Mouse (Mus musculus) forebrain, embryonic 16.5 days (tissue): ENCODE data around the gene Kdm2b. TPM values are rescaled to one million over a fixed set of nuclear protein-coding genes. Genes with fewer than 3 reads are reported as not detected.

ENCODE experiments used
- ATAC-seq: fragments of 200-750 bp; cut with Nextera tagmentation; 2 replicates; pipeline ENCODE4 v1.8.0; 2017; ENCODE audit warnings: mild to moderate bottlenecking, moderate library complexity
- H3K27ac ChIP-seq: fragments of 300-500 bp; sonication (generic); 2 replicates; pipeline ENCODE4 v1.5.1; 2014; ENCODE audit warnings: low read length, control low read depth
- H3K27me3 ChIP-seq: fragments of 300-500 bp; sonication (generic); replicated peaks from 2 replicates; pipeline ENCODE4 v1.6.1; 2014; ENCODE audit warnings: low read length; ENCODE audit not compliant: control insufficient read depth, insufficient read depth
- H3K36me3 ChIP-seq: fragments of 300-500 bp; sonication (generic); 2 replicates; pipeline ENCODE4 v1.6.1; 2014; ENCODE audit not compliant: control insufficient read depth, insufficient read depth
- H3K4me1 ChIP-seq: fragments of 300-500 bp; sonication (generic); replicated peaks from 2 replicates; pipeline ENCODE4 v1.6.1; 2014; ENCODE audit warnings: low read length; ENCODE audit not compliant: control insufficient read depth, insufficient read depth
- H3K4me2 ChIP-seq: fragments of 300-500 bp; sonication (generic); 2 replicates; pipeline ENCODE4 v1.6.1; 2014; ENCODE audit warnings: mild to moderate bottlenecking, low read length, control low read depth
- H3K4me3 ChIP-seq: fragments of 300-500 bp; sonication (generic); replicated peaks from 2 replicates; pipeline ENCODE4 v1.5.1; 2014; ENCODE audit warnings: mild to moderate bottlenecking, low read length, control low read depth
- H3K9ac ChIP-seq: fragments of 300-500 bp; sonication (generic); replicated peaks from 2 replicates; pipeline ENCODE4 v1.6.1; 2014; ENCODE audit warnings: low read depth, low read length, control low read depth
- H3K9me3 ChIP-seq: fragments of 300-500 bp; sonication (generic); 2 replicates; pipeline ENCODE4 v1.6.1; 2016; ENCODE audit warnings: low read length; ENCODE audit not compliant: control insufficient read depth
- WGBS: fragments of 180-500 bp; shearing (Covaris S2); extraction: QIAGEN DNeasy Blood & Tissue Kit; methylation state at CpG from one replicate; pipeline ENCODE4 v1.1.7; 2014; 5-methylcytosine and 5-hydroxymethylcytosine counted together
- polyA plus RNA-seq: library from polyadenylated mRNA; unstranded; fragments of >200 nt; fragmentation: Nextera tagmentation; extraction: Ambion mirVana; gene quantifications from 2 replicates; pipeline ENCODE4 v1.2.1, GENCODE M21; 2015

The Kdm2b gene
- polyA plus RNA-seq, 1 experiment from 2014 or later = 157 TPM

DNA sequence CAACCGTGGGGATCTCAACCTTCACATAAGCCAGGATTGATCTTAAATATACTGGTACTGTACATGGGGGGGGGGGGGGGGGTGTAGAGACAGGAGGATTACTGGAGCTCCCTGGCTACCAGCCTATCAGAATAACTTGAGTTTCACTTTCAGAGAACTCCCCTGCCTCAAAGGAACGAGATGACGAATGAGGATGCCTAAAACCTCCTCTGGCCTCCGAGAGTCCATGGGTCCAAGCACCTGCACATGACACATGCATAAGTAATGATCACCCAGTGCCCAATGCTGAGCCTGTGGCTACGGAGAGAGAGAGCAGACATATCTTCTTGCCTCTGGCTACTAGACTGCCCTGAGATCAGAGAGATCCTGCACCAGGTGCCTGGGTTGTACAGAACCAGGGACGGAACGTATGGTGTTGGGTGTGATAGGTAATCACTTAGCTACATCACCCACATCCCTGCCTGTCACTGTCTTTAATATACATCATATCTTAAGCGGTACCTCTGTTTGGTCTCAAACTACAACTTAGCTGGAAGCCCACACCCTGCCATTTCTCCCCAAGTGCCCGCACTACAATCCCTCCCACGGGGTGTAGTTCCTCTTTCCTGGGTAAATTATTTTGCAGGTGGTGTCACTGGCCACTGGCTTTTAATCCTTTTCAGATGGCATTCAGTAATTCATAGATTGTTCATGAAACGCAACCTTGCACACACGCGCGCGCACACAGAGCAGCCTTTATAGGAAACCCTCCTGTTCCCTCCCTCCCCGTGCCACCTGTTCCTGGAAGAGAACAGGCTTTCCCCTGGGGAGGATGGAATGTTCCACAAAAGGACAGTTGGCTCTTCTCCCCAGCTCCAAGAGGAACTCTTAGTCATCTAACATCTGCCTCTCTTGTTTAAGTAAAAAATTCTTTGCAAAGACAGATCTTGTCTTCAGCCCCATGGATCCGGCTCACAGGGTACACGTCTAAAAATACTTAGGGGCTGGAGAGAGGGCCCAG, 7.9 kb upstream of the Kdm2b start:
- ATAC-seq = no peak
- WGBS = 88% methylated on average over 18 of the region's 18 CpGs
- H3K4me1 ChIP-seq = peaks cover 4% of the 10 kb centered on the region
- no peaks in the 10 kb centered on the region for H3K27me3 ChIP-seq
- H3K4me3 ChIP-seq = no peak overlapping the region
- H3K9me3 ChIP-seq = no peaks in the 10 kb centered on the region
- H3K27ac ChIP-seq = no peak overlapping the region
- H3K4me2 ChIP-seq = no peak overlapping the region
- no peak overlapping the region for H3K9ac ChIP-seq
- H3K36me3 ChIP-seq = no peaks in the 10 kb centered on the region

DNA sequence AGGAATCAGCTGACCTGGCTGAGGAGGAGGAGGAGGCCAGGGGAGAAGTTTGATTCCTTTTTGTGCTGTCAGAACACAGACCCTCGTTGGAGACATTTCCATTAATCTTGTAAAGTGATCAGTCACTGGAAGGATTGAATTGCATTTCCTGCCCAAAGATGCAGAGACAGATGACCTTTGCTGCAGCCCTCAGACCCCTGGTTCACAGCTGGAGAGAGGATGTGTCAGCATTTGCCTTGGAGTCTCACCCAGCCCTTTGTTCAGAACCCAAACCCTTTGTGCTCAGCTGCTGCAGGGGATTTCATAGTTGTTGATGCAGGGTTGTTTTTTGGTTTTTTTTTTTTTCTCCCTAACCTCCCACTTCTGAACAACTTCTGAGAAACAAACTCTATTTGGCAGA, 5.3 kb upstream of the Kdm2b start:
- H3K4me1 ChIP-seq = peaks cover 23% of the 10 kb centered on the region
- H3K4me3 ChIP-seq = no peak overlapping the region
- no peak overlapping the region for H3K9ac ChIP-seq
- no peak for ATAC-seq
- no peaks in the 10 kb centered on the region for H3K9me3 ChIP-seq
- 3% methylated on average over 1 of the region's 1 CpGs for WGBS
- H3K4me2 ChIP-seq = no peak overlapping the region
- H3K27ac ChIP-seq = no peak overlapping the region
- no peaks in the 10 kb centered on the region for H3K36me3 ChIP-seq
- H3K27me3 ChIP-seq = no peaks in the 10 kb centered on the region

DNA sequence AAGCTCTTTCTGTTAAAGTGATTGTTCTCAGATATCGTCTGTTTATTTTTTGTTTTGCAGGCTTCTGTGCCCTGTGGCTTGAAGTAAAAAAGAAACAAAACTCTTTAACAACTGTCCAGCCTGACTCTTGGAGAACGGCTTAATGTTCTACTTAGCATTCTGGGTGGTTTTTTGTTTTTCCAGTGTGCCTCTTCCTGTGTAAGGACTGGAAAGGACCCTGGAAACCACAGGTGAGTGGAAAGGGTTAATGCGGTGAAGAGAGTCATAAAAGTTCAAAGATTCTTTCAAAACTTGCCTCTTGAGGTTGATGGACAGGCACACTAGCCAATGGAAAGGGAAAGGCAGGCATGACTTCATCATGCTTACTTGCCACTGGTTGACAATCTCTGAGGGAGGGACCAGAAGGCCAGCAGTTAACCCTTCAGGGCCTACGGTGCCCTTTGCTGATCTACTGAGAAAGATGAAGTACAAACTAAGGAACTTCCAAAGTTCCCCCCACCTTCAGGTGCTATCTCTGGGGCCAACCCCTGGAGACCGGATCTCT, 4.8 kb upstream of the Kdm2b start:
- H3K4me2 ChIP-seq = peak overlapping the region; percentile 12; the same call in 1 of the 2 replicates
- no peak overlapping the region for H3K9ac ChIP-seq
- no peaks in the 10 kb centered on the region for H3K36me3 ChIP-seq
- no peaks in the 10 kb centered on the region for H3K27me3 ChIP-seq
- no peak overlapping the region for H3K27ac ChIP-seq
- H3K4me1 ChIP-seq = peaks cover 28% of the 10 kb centered on the region
- no peak overlapping the region for H3K4me3 ChIP-seq
- WGBS = 9% methylated on average over 5 of the region's 5 CpGs
- H3K9me3 ChIP-seq = no peaks in the 10 kb centered on the region
- ATAC-seq = peak; percentile 78; the same call in 1 of the 2 replicates

DNA sequence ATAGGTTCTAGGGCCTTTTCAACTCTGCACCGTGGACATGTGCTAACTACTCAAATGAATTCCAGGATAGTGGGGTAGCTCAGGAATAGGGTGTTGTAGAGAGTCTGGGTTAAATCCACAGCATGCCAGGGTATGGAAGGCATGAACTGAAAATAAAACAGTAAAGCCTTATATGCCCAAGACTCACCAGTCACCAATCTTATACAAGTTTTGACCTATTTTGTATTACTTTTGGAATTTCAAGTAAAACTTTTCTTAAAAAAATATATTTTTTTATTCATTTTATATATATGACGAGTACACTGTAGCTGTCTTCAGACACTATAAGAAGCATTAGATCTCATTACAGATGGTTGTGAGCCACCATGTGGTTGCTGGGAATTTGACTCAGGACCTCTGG, 4.2 kb upstream of the Kdm2b start:
- Histone ChIP-seq H3K27me3 (no peaks in the 10 kb centered on the region), H3K4me1 (peaks cover 29% of the 10 kb centered on the region), H3K4me3 (no peak overlapping the region), H3K36me3 (no peaks in the 10 kb centered on the region), H3K9ac (no peak overlapping the region), H3K27ac (no peak overlapping the region), H3K4me2 (no peak overlapping the region), H3K9me3 (no peaks in the 10 kb centered on the region)
- WGBS = 62% methylated on average over 2 of the region's 2 CpGs
- ATAC-seq = no peak

DNA sequence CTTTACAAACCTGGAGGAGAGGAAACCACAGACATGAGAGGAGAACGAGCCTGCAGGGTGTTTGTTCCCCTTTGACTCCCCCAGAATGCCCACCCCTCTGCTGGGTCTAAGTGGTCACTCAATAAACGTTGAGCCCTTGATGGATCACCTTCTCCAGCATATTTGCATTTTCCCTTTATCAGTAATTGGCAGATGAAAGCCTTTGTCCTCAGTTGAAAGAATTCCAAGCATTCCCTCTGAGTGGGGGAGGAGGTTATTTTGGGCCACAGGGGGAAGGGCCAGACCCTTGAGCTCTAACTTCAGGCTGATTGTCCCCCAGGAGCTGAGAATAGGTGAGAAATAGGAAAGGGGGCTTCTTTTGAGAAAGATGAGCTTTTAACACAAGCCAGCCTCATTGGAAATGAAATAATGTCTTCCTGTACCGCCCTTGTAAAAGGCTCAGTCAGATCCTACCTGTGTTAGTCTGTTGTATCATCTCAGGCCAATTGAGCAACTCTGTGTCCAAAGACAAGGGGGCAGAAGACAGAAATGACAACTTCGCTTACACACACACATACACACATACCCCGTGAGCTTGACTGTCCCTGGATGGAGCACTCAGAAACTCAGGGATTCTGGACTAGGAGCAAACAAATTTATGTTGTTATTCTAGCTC, 1.9 kb upstream of the Kdm2b start:
- H3K4me3 ChIP-seq = peak overlapping the region; percentile 72
- peaks cover 43% of the 10 kb centered on the region for H3K4me1 ChIP-seq
- peak overlapping the region; percentile 64 for H3K27ac ChIP-seq
- WGBS = 35% methylated on average over 5 of the region's 5 CpGs
- peak overlapping the region; percentile 95 for H3K4me2 ChIP-seq
- no peak for ATAC-seq
- H3K36me3 ChIP-seq = no peaks in the 10 kb centered on the region
- no peaks in the 10 kb centered on the region for H3K27me3 ChIP-seq
- peak overlapping the region; percentile 82 for H3K9ac ChIP-seq
- no peaks in the 10 kb centered on the region for H3K9me3 ChIP-seq

DNA sequence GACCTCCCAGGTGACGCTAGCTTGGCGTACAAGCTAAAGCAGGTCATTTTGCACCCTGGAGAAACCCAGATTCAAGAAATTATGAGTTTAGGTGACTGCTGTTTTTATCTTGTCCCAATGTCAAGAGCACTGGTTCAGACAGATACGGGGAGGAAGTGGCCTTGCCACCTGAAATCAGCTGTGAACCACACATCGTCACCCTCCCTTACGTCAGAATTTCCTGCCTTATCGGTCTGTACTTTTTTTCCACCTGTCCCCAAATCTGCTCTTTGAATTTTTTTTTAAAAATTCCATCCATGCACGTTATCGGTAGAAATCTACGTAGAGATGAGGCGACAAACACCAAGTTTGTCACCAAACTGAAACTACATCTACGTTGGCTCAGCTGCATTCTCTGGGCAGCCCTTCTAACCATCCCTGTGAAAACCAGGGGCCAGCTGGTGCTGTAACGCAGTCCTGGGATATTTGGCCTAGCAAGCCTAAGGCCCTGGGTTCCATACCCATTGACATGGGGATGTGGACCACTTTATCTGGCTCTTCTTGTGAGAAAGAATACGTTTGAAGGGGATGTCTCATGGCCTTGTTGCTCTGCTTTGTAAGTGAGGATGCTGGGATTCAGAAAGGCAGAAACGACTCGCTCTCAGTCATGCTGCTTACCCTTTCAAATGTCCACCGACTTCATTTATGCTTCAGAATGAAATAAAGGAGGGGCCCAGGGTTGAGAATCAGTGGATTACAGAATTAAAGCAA, 963 bp upstream of the Kdm2b start:
- ATAC-seq = no peak
- Histone ChIP-seq H3K36me3 (no peaks in the 10 kb centered on the region), H3K4me1 (peaks cover 52% of the 10 kb centered on the region), H3K4me2 (peak overlapping the region; percentile 95), H3K27me3 (no peaks in the 10 kb centered on the region), H3K4me3 (peak overlapping the region; percentile 72), H3K27ac (peak overlapping the region; percentile 96), H3K9me3 (no peaks in the 10 kb centered on the region), H3K9ac (peak overlapping the region; percentile 82)
- WGBS = 14% methylated on average over 16 of the region's 16 CpGs

DNA sequence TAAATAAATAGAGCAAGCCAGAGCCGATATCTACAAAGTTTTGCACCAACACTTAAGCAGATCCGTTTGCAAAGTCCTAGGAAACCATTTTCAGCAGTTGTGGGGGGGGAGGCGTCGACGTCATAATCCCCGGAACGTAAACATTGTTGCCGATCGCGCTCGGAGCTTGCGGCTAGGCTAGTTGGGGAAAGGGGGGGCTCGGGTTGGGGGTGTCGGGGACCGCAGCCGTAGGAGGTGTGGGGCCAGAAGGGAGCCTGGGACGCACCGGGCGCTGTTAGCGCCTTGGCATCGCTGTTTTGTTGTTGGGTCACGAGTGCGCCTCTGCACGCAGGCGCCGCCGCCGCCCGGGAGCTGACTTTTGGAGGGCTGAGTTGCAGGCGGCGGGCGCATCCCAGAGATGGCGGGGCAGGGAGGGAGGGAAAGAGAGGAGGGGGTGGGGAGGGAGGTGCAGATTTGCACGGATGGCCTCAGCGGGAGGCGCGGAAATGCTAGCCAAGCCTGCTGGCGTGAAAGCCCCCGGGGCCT, 560 bp downstream of the Kdm2b start:
- no peaks in the 10 kb centered on the region for H3K27me3 ChIP-seq
- peak; percentile 77 for ATAC-seq
- peak overlapping the region; percentile 82 for H3K9ac ChIP-seq
- peak overlapping the region; percentile 95 for H3K4me2 ChIP-seq
- H3K4me1 ChIP-seq = peaks cover 64% of the 10 kb centered on the region
- no peaks in the 10 kb centered on the region for H3K36me3 ChIP-seq
- H3K9me3 ChIP-seq = no peaks in the 10 kb centered on the region
- H3K4me3 ChIP-seq = peak overlapping the region; percentile 72
- peak overlapping the region; percentile 96 for H3K27ac ChIP-seq
- 0% methylated on average over 34 of the region's 39 CpGs for WGBS

DNA sequence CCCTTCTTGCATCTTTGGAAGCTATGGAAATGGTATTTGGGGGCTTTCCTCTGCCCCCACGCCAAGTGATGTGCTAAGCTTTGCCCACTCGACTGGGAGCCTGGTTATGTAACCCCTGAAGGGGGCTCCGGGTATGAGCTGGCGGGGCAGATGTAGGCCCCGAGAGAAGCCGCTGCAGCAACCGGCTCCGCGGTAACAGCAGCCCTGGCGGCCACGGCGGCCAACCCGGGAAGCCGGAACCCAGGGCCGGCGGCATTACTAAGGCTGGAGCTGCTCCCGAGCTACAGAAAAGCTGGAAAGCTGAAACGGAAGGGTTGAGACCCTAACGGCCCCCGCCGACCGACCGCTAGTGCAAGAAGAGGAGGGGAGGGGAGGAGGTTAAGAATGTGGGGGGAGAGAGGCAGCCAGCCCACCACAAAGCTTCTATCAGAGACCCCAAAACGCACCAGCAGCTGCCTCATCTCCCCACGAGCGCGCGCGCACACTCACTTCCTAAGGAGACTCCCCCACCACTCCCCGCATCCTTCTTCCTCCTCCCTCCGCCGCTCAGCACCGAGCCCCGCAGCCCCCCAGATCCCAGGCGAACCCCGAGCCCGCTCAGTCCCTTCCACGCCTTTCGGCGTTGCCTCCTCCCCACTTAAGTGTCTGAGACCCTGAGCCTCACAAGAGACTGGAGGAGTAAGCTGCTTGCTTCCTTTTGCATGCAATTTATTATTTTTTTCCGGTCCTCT, 1.4 kb downstream of the Kdm2b start:
- Histone ChIP-seq H3K4me2 (peak overlapping the region; percentile 95), H3K9me3 (no peaks in the 10 kb centered on the region), H3K36me3 (no peaks in the 10 kb centered on the region), H3K4me1 (peaks cover 64% of the 10 kb centered on the region), H3K9ac (peak overlapping the region; percentile 82), H3K4me3 (peak overlapping the region; percentile 72), H3K27ac (peak overlapping the region; percentile 96), H3K27me3 (no peaks in the 10 kb centered on the region)
- WGBS = under 1% methylated on average over 41 of the region's 41 CpGs
- peak; percentile 36; the same call in 1 of the 2 replicates for ATAC-seq
